Mouse (Mus musculus) left cerebral cortex, postnatal 4 days (tissue): ENCODE measurements around the gene Naaladl2. TPM values are rescaled to one million over a fixed set of nuclear protein-coding genes. Genes with fewer than 3 reads are reported as not detected.
"Not testable (repeated sequence)": the region's sequence is repeated elsewhere in the genome, so short reads cannot be mapped to it uniquely, and the experiment has no call there.

Experiments
- DNase-seq: peaks from one replicate; pipeline ENCODE4 v3.0.0-alpha.2; 2022
- intact Hi-C: fragments of 180-260 bp; cut with DNase I; formaldehyde crosslinking; loops from one replicate; pipeline ENCODE4 v1.15.1; 2025
- total RNA-seq, 2 experiments: library from RNA; stranded (reverse); gene quantifications; 2 replicates each; pipeline ENCODE4 v1.2.3; 2021

Gene Naaladl2
- total RNA-seq, result 1 to 10 TPM; 1.3 to 1.5 TPM

GRCm38 (mm10) chr3:25143555-25144311 is at the start of gene Naaladl2:
TSS of gene Naaladl2 (minus strand) at chr3:25144261.
- intact Hi-C loops, result no loop called here
- DNase-seq, result peak; percentile 82

GRCm38 (mm10) chr3:25151721-25152120 is 7.7 kb upstream of the Naaladl2 start:
- no peak for DNase-seq
- intact Hi-C loops, result no loop called here

GRCm38 (mm10) chr3:25147271-25147670 is 3.2 kb upstream of the Naaladl2 start:
- no peak for DNase-seq
- intact Hi-C loops, result no loop called here

- intact Hi-C loops, result no loop called here
- DNase-seq, result peak; percentile 13
Observed at GRCm38 (mm10) chr3:25144961-25145697, 1.1 kb upstream of the Naaladl2 start.

- intact Hi-C loops, result no loop called here
- no peak for DNase-seq
Observed at GRCm38 (mm10) chr3:25143111-25143510, 950 bp downstream of the Naaladl2 start.

GRCm38 (mm10) chr3:25131848-25132247 is 12.2 kb downstream of the Naaladl2 start:
- no peak for DNase-seq
- intact Hi-C loops, result no loop called here

- intact Hi-C loops, result no loop called here
- no peak for DNase-seq
Observed at GRCm38 (mm10) chr3:25127864-25128263, 16.2 kb downstream of the Naaladl2 start.

- intact Hi-C loops, result no loop called here
Observed at GRCm38 (mm10) chr3:25124919-25125846, 18.9 kb downstream of the Naaladl2 start.

GRCm38 (mm10) chr3:25113107-25113506 is 31.0 kb downstream of the Naaladl2 start:
- DNase-seq, result no peak
- intact Hi-C loops, result no loop called here

More at GRCm38 (mm10) chr3:25124919-25125846, 18.9 kb downstream of the Naaladl2 start:
- DNase-seq, result peak; percentile 20

- DNase-seq, result peak; percentile 33
- intact Hi-C loops, result no loop called here
Observed at GRCm38 (mm10) chr3:25108997-25109396, 35.1 kb downstream of the Naaladl2 start.

GRCm38 (mm10) chr3:25092986-25093385 is 51.1 kb downstream of the Naaladl2 start:
- no peak for DNase-seq

GRCm38 (mm10) chr3:25075785-25076184 is 68.3 kb downstream of the Naaladl2 start:
- intact Hi-C loops, result no loop called here
- DNase-seq, result no peak

More at GRCm38 (mm10) chr3:25092986-25093385, 51.1 kb downstream of the Naaladl2 start:
- intact Hi-C loops, result no loop called here

GRCm38 (mm10) chr3:25074266-25074665 is 69.8 kb downstream of the Naaladl2 start:
- intact Hi-C loops, result no loop called here
- peak; percentile 13 for DNase-seq

- DNase-seq, result no peak
- intact Hi-C loops, result no loop called here
Observed at GRCm38 (mm10) chr3:25073821-25074220, 70.2 kb downstream of the Naaladl2 start.

GRCm38 (mm10) chr3:25063217-25063616 is 80.8 kb downstream of the Naaladl2 start:
- intact Hi-C loops, result no loop called here
- DNase-seq, result no peak

- intact Hi-C loops, result no loop called here
- no peak for DNase-seq
Observed at GRCm38 (mm10) chr3:25052975-25053374, 91.1 kb downstream of the Naaladl2 start.

- DNase-seq, result no peak
- intact Hi-C loops, result no loop called here
Observed at GRCm38 (mm10) chr3:25019972-25020371, 124.1 kb downstream of the Naaladl2 start.

GRCm38 (mm10) chr3:25010751-25011150 is 133.3 kb downstream of the Naaladl2 start:
- intact Hi-C loops, result no loop called here
- DNase-seq, result peak; percentile 14

GRCm38 (mm10) chr3:25006802-25007201 is 137.3 kb downstream of the Naaladl2 start:
- DNase-seq, intact Hi-C loops: not testable (repeated sequence)

GRCm38 (mm10) chr3:24992577-24992976 is 151.5 kb downstream of the Naaladl2 start:
- no peak for DNase-seq
- intact Hi-C loops, result no loop called here

- DNase-seq, result no peak
- intact Hi-C loops, result no loop called here
Observed at GRCm38 (mm10) chr3:24992078-24992477, 152.0 kb downstream of the Naaladl2 start.
